Mouse (Mus musculus) gastrocnemius, adult 8-10 months (tissue): ENCODE data around the gene Zbed6. TPM values are rescaled to one million over a fixed set of nuclear protein-coding genes. Genes with fewer than 3 reads are reported as not detected.

Source experiments
- DNase-seq, 2 experiments: peaks; one replicate each; pipeline ENCODE4 v3.0.0; 2022; ENCODE audit warnings: low spot score in 2 of 2
- total RNA-seq, 4 experiments: library from RNA; stranded (reverse); gene quantifications; 2 replicates each; pipeline ENCODE4 v1.2.4; 2022

Gene Zbed6
- total RNA-seq, 4 experiments from 2014 or later: 5.3 to 9.9 (median 8.6) TPM

DNA sequence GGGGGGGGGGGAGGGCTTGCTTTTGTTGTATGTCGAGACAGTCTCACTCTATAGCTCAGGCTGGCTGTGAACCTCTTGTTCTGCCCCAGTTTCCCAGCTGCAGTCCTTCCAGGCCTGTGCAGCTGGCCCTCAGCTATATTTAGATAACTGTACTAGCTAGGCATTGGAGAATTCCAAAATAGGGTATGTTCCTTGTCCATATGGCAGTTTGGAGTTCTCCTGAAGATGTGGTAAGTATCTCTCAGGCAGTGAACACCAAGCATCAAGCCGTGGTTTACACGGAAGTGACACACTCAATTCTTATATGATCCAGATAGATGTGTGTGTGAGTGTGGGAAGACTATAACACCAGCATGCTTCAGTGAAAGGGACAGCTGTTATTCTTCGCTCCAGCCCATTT lies 2.7 kb upstream of the Zbed6 start:
- DNase-seq: no peak

DNA sequence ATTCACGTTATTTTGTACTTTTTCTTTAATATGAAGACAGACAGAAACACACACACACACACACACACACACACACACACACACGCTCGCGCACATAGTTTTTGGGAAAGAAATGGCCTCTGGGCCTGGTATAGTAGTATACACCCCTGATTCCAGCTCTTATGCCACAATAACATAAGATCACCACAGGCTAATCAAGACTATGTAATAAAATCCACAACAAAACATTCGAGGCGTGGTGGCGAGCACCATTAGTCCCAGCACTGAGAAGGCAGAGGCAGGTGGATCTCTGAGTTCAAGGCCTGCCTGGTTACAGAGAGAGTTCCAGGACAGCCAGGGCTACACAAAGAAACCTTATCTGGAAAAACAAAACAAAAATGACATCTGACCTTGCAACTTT lies 2.3 kb upstream of the Zbed6 start:
- DNase-seq: no peak

DNA sequence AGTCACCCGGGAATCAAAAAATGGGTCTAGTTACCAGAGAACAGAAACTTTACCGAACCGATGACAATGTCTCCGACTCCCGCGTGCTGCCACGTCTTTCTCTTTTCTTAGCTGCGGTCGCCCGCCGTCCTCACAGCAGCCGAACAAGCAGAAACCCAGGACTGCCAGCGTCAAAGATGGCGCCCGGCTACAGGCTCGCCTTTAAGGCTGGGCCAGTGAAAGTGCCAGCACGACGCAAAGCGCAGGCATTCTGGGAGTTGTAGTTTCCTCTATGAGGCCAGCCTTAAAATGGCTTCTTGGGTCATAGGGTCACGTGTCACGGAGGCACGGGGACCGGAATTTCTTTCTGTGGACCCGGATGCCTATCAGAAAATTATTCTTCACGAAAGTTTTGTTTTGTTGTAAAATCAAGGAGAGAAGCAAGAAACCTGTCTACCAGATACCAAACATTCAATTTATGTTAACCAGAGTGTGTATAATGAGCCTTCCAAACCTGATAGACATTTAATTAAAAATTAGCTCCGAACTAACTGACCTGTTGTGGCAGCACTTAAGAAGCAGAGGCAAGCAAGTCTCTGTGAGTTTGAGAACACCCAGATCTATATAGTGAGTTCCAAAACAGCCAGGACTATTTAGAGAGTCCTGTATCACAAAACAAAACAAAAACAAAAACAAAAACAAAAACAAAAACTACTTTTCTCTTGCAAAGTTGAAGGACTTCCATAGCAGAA lies 683 bp upstream of the Zbed6 start, which contains the start of gene Gm38394:
Gm38394 (minus strand) TSS at position 116 of the 731 bp plus-strand sequence.
- peak; percentile 84 to 89 for DNase-seq

DNA sequence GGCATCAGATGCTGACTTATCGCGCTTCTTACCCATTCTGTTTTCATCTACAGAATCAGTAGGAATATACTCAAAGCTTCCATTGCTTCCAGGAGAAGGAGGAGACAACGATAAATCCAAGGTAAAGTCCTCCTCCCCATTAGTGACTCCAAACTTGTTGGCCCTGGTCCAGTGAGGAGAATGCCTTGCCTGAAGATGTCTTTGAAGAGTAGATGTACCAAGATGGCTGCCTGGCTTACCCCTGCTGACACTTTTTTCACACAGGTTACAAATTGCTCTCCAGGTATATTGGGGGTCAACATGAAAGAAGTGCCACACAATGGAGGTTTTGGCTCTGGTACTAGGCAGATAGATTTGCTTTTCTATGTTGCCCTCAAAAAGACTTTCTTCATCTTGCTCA lies 1.8 kb downstream of the Zbed6 start:
- DNase-seq: no peak

DNA sequence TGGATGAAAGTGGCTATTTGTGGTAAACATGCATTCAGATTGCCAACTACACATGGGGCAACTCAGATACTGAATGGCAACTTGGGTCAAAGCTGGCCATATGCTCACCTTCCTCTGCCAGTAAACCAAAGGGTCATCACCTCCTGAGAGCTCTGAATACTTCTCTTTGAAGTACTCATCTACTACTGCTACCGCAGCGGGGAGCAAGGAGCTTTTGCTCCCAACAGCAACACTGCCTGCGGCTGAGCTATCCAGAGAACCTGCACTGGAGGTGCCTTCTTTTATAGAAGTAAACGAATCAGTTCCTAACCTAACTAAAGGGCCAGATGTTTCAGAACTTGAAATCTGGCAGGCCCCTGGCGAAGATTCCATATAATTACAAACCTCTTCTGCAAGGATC lies 3.9 kb downstream of the Zbed6 start:
- no peak for DNase-seq

DNA sequence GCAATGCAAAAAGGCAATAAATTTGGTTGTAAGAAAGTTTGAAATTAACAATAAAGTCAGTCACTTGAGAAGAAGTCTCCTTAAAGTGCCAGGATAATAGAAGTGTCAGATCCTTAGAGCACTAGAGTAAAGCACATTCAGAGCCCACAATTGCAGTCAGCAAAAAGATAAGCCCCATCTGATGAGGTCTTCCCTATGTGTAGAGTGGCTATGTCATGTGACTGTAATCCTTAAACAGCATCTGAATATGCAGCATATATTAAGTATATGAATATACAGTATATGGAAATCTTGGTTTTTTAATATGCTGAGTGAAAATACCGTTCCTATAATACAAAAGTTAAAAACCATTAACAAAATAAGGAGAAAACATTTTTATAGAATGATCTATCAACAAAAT lies 7.7 kb downstream of the Zbed6 start:
- no peak for DNase-seq

DNA sequence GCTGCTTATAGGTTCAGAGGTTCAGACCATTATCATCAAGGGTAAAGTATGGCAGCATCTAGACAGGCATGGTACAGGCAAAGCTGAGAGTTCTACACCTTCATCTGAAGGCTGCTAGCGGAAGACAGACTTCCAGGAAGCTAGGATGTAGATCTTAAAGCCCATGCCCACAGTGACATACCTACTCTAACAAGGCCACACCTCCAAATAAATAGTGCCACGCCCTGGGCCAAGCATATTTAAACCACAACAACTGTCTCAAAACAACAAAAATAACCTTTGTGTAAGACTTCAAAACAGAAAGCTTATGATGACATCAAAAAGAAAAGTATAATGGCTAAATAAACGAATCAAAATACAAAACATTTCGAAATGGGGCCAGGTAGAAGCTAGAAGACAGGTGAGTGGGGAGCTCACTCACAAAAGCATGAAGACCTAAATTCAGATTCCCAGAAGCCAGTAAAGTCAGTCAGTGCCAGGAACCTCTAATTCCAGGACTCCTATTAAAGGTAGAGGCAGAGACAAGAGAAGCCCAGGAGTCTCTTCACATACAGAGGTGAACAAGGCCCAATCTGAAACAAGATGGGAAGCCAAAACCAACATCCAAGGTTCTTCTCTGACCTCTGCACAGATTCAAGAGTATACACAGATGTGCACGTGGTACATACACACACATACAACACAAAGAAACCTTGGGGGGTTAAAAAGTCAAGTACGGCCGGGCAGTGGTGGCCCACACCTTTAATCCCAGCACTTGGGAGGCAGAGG lies 10.2 kb downstream of the Zbed6 start:
- no peak for DNase-seq

DNA sequence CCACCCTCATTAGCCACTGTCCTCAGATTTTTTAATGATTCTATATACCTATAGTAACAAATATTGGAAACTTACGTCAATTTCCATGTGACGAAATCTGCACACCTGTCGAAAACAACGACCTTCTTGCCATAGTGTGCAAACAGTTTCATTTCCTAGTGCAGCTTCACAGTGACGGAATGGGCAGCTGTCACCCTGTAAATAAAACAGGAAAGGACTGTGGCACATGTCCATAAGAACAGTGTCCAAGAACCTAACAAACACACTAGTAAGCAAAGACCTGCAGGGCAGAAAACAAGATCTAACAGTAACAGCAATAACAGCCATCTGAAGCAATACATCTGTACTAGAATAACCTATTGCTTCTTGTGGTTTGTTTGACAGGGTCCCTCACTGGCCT lies 15.0 kb downstream of the Zbed6 start:
- no peak for DNase-seq

DNA sequence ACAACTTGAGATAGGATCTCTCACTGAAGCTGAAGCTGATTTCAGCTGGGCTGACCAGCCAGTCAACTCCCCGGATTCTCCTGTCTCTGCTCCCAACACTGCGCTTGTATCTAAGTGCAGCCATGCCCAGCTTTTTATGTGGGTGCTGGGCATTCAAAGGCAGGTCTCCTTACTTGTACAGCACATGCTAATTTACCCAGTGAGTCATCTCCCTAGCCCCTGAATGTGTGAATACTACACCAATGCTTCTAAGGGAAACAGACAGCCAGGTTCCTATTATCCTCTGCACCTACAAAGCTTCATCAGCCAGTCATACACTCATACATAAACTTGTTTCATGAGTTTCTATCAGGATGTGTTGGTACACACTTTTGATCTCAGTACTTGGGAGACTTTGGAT lies 19.5 kb downstream of the Zbed6 start:
- no peak for DNase-seq

DNA sequence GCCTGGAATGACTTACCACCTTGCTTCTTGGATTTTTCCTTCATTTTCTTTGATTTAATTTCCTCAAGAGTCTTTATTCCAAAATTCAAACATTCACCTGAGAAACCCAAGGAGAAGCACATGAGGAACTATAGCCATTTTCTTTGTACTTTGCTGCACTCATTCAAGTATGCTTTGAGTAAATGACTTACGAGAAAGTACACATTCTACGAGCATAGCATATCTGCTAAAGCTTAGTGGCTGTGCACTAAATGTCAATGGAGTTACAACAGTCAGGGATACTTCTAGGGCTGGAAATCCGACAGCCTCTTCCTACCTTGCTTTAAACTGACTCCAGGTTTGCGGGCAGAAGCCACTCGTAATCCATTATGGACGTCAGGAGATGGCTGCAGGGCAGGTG lies 22.2 kb downstream of the Zbed6 start:
- DNase-seq: no peak

DNA sequence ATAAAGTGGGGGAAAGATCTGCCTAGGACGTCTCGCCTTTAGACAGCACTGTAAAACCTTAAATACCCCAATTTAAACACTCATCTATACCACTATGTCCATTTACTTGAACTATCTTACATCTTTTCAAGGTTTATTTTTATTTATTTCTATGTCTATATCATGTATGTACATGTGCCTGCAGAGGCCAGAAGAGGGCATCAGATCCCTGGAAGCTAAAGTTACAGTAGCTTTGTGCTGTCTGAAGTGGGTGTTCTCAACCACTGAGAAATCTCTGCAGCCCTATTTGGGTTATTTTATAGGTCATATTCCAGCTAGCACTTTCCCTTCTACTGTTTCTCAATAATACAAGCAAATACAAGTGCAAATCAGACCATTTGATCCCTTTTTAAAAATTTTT lies 28.5 kb downstream of the Zbed6 start:
- no peak for DNase-seq

DNA sequence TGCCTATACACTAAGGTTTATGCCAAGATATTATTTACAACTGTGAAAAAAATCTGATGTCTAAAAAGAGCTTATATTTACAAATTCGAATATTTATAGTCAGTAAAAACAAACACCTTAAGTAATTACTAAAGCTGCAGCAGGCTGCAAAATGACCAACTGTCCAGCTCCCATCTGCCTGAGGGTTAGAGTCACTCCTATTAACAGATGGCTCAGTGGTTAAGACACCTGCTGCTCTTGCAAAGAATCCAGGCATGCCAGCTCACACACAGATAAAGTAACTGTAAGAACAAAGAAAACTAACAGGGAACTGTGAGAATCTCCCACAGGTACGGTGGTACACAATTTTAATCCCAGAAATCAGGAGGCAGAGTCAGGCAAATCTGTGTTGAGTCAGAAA lies 35.6 kb downstream of the Zbed6 start:
- no peak for DNase-seq

DNA sequence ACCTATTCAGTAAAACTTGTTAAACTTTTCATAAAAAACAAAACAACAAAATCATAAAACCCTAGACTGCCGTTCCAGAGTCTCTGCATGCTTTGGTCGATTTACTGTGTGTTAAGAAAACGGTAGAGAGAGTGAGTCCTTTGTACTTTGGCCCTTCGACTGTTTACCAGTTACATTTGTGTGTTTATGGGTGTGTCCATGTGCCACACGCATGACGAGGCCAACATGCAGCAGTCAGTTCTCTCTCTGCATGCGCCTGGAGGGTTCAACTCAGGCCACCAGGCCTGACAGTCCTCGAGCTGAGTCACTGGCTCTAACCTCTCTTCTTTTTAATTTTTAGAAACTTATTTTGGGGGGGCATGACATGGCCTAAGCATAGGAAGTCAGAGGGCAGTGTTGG lies 42.4 kb downstream of the Zbed6 start:
- DNase-seq: no peak

DNA sequence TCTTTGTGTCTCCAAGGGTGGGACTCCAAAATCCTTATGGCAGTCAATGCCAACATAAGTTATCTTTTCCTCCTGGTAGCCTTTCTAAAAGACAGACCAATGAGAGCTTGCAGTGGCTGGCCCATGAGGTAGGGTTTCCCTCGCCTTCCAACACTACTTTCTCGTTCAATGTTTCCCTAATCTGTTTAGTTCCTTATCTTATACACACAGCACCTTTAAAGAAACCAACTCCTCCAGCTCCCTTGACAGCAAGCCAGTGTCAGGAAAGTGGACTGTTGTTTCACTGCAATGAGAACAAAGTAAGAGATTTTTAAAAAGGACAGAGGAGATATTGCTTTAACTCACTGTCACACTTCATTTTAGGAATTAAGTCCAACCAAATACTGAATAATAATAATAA lies 42.8 kb downstream of the Zbed6 start:
- no peak for DNase-seq

DNA sequence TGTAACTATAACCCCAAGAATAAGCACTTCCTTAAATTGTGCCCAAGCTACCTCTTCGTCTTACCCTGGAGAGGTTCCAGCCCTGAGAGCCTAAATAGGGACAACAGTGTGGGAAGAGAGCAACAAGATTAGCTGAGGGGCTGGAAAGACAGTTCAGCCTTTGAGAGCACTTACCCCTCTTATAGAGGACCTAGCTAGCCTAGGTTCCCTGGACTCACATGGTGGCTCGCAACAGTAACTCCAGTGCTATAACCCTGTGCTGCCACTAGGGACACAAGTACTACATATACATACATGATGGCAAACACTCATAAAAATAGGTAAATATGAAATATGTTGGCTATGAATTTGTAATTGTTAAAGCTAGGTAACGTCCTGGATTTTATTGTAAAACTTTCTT lies 46.9 kb downstream of the Zbed6 start:
- no peak for DNase-seq

DNA sequence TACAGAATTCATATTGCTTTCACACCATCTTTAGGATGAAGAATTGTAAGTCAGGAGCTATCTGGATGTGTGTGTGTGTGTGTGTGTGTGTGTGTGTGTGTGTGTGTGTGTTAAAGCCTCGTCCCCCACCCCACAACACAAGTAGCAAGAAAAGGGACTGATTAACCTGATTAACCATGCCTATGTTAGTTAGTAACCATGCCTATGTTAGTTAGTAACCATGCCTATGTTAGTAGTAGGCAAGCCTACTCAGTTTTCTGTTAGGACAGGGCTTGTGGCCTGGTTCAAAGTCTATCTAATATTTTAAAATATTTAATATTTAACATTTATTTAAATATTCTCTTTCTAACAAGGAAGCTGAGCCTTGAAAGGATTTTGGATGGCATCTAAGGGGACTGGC lies 49.2 kb downstream of the Zbed6 start:
- DNase-seq: no peak

DNA sequence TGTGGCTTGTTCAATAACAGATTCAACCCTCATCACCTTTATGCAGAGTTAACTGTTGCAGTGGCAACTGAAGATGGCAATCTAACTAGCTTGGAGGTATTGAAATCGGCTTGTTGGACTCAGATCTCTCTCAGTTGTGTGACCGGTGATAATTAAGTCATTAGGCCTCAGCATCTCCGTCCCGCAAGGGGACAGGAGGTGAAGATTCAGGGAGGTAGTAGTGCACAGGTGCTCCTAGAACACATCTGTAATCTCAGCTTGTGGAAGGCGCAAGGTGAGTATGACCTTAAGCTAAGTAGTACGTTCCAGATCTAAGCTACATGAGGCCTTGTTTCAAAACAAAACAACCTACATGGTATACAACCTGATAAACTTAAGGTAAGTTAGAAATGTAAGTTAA lies 50.1 kb downstream of the Zbed6 start:
- DNase-seq: no peak

DNA sequence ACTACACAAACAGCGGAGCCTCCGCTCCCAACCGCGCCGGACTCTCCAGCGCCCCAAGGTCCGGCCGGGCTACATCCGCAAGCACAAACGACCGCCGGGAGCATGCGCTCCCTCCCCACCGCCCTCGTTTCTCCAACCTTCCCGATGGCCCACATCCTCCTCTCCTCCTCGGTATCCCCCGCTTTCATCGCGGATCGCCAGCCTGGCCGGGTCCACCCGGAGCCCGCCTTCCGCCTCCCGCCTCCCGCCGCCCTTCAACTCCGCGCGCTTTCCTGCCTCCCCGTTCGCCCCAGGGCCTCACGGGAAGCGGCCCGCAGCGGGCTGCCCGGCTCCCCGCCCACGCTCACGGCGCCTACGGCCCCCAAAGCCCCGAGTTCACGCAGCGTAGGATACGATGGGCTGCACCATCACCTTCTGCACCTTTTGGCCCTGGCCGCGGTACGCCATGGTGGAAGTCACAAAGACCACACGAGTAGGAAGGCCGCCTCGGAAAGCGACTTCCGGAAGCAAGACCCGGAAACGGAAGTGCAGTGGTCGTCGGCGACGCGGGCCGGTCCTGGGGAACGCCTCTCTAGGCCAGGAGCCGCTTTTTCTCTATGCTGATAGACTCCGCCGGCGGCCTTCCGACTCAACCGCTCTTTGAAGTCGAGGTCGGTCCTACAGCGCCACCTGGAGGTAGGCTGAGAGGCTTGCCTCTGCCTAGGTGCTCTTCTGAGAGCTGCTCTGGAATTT lies 50.7 kb downstream of the Zbed6 start, which contains the start of gene Snrpe:
Snrpe (minus strand) TSS at position 521 of the 732 bp plus-strand sequence.
- DNase-seq: peak; percentile 82 to 90
